Mouse (Mus musculus): ENCODE measurements around the gene Dctd. TPM values are rescaled to one million over a fixed set of nuclear protein-coding genes. Genes with fewer than 3 reads are reported as not detected.

Dctd gene
- polyA plus RNA-seq, 1 experiment = 57.0 TPM

- no peak for TF ChIP-seq POLR2A (IDR thresholded peaks at IDR 0.05; ENCODE audit: insufficient read depth, low read length)
- no peak for TF ChIP-seq CTCF (IDR thresholded peaks at IDR 0.05; ENCODE audit: low read depth, low read length)
- no peak for TF ChIP-seq EP300 (IDR thresholded peaks at IDR 0.05; ENCODE audit: insufficient read depth, low read depth, low read length)
- no peak overlapping the region for H3K9ac ChIP-seq (ENCODE audit: low read depth, poor library complexity, severe bottlenecking)
- H3K27me3 ChIP-seq (ENCODE audit: control insufficient read depth, insufficient read depth, low read length, poor library complexity, severe bottlenecking) = no peaks in the 10 kb centered on the region
- no peaks in the 10 kb centered on the region for H3K9me3 ChIP-seq (replicated peaks; ENCODE audit: control insufficient read depth, insufficient read depth, low read length, poor library complexity, severe bottlenecking)
- H3K4me3 ChIP-seq (ENCODE audit: low read depth, low read length) = no peak overlapping the region
- no peak overlapping the region for H3K27ac ChIP-seq (ENCODE audit: insufficient read depth, low read length)
- H3K36me3 ChIP-seq (ENCODE audit: control insufficient read depth, insufficient read depth, low read length, poor library complexity, severe bottlenecking) = peaks cover 15% of the 10 kb centered on the region
- peaks cover 4% of the 10 kb centered on the region for H3K4me1 ChIP-seq (ENCODE audit: control insufficient read depth, insufficient read depth, low read length)
Measured at GRCm38 (mm10) chr8:48133321-48133720, 34.4 kb downstream of the Dctd start.

- Histone ChIP-seq H3K36me3 (ENCODE audit: control insufficient read depth, insufficient read depth, low read length, poor library complexity, severe bottlenecking) (peaks cover 23% of the 10 kb centered on the region), H3K9ac (ENCODE audit: low read depth, poor library complexity, severe bottlenecking) (no peak overlapping the region), H3K4me1 (ENCODE audit: control insufficient read depth, insufficient read depth, low read length) (peaks cover 4% of the 10 kb centered on the region), H3K9me3 (replicated peaks; ENCODE audit: control insufficient read depth, insufficient read depth, low read length, poor library complexity, severe bottlenecking) (no peaks in the 10 kb centered on the region), H3K4me3 (ENCODE audit: low read depth, low read length) (no peak overlapping the region), H3K27me3 (ENCODE audit: control insufficient read depth, insufficient read depth, low read length, poor library complexity, severe bottlenecking) (no peaks in the 10 kb centered on the region), H3K27ac (ENCODE audit: insufficient read depth, low read length) (no peak overlapping the region)
- no peak for TF ChIP-seq POLR2A (IDR thresholded peaks at IDR 0.05; ENCODE audit: insufficient read depth, low read length)
- TF ChIP-seq CTCF (IDR thresholded peaks at IDR 0.05; ENCODE audit: low read depth, low read length) = no peak
- TF ChIP-seq EP300 (IDR thresholded peaks at IDR 0.05; ENCODE audit: insufficient read depth, low read depth, low read length) = no peak
Measured at GRCm38 (mm10) chr8:48136804-48137650, 38.1 kb downstream of the Dctd start.

- Histone ChIP-seq H3K9ac (ENCODE audit: low read depth, poor library complexity, severe bottlenecking) (no peak overlapping the region), H3K4me1 (ENCODE audit: control insufficient read depth, insufficient read depth, low read length) (peaks cover 4% of the 10 kb centered on the region), H3K27me3 (ENCODE audit: control insufficient read depth, insufficient read depth, low read length, poor library complexity, severe bottlenecking) (no peaks in the 10 kb centered on the region), H3K36me3 (ENCODE audit: control insufficient read depth, insufficient read depth, low read length, poor library complexity, severe bottlenecking) (peaks cover 23% of the 10 kb centered on the region), H3K9me3 (replicated peaks; ENCODE audit: control insufficient read depth, insufficient read depth, low read length, poor library complexity, severe bottlenecking) (no peaks in the 10 kb centered on the region), H3K27ac (ENCODE audit: insufficient read depth, low read length) (no peak overlapping the region), H3K4me3 (ENCODE audit: low read depth, low read length) (no peak overlapping the region)
- TF ChIP-seq POLR2A (IDR thresholded peaks at IDR 0.05; ENCODE audit: insufficient read depth, low read length) = no peak
- TF ChIP-seq EP300 (IDR thresholded peaks at IDR 0.05; ENCODE audit: insufficient read depth, low read depth, low read length) = no peak
- TF ChIP-seq CTCF (IDR thresholded peaks at IDR 0.05; ENCODE audit: low read depth, low read length) = no peak
Measured at GRCm38 (mm10) chr8:48137651-48137937, 38.7 kb downstream of the Dctd start.

GRCm38 (mm10) chr8:48141023-48141422, 42.1 kb downstream of the Dctd start:
- H3K9me3 ChIP-seq (replicated peaks; ENCODE audit: control insufficient read depth, insufficient read depth, low read length, poor library complexity, severe bottlenecking) = no peaks in the 10 kb centered on the region
- H3K4me3 ChIP-seq (ENCODE audit: low read depth, low read length) = no peak overlapping the region
- TF ChIP-seq EP300 (IDR thresholded peaks at IDR 0.05; ENCODE audit: insufficient read depth, low read depth, low read length) (no peak), CTCF (IDR thresholded peaks at IDR 0.05; ENCODE audit: low read depth, low read length) (no peak), POLR2A (IDR thresholded peaks at IDR 0.05; ENCODE audit: insufficient read depth, low read length) (no peak)
- no peaks in the 10 kb centered on the region for H3K4me1 ChIP-seq (ENCODE audit: control insufficient read depth, insufficient read depth, low read length)
- H3K9ac ChIP-seq (ENCODE audit: low read depth, poor library complexity, severe bottlenecking) = no peak overlapping the region
- H3K36me3 ChIP-seq (ENCODE audit: control insufficient read depth, insufficient read depth, low read length, poor library complexity, severe bottlenecking) = peaks cover 23% of the 10 kb centered on the region
- no peaks in the 10 kb centered on the region for H3K27me3 ChIP-seq (ENCODE audit: control insufficient read depth, insufficient read depth, low read length, poor library complexity, severe bottlenecking)
- no peak overlapping the region for H3K27ac ChIP-seq (ENCODE audit: insufficient read depth, low read length)

GRCm38 (mm10) chr8:48145766-48146165, 46.9 kb downstream of the Dctd start:
- TF ChIP-seq EP300 (IDR thresholded peaks at IDR 0.05; ENCODE audit: insufficient read depth, low read depth, low read length) = no peak
- no peak for TF ChIP-seq CTCF (IDR thresholded peaks at IDR 0.05; ENCODE audit: low read depth, low read length)
- TF ChIP-seq POLR2A (IDR thresholded peaks at IDR 0.05; ENCODE audit: insufficient read depth, low read length) = no peak
- Histone ChIP-seq H3K4me3 (ENCODE audit: low read depth, low read length) (no peak overlapping the region), H3K4me1 (ENCODE audit: control insufficient read depth, insufficient read depth, low read length) (no peaks in the 10 kb centered on the region), H3K27ac (ENCODE audit: insufficient read depth, low read length) (no peak overlapping the region), H3K36me3 (ENCODE audit: control insufficient read depth, insufficient read depth, low read length, poor library complexity, severe bottlenecking) (peaks cover 7% of the 10 kb centered on the region), H3K9ac (ENCODE audit: low read depth, poor library complexity, severe bottlenecking) (no peak overlapping the region), H3K9me3 (replicated peaks; ENCODE audit: control insufficient read depth, insufficient read depth, low read length, poor library complexity, severe bottlenecking) (peaks cover 11% of the 10 kb centered on the region; the same call in 1 of the 2 replicates), H3K27me3 (ENCODE audit: control insufficient read depth, insufficient read depth, low read length, poor library complexity, severe bottlenecking) (no peaks in the 10 kb centered on the region)

GRCm38 (mm10) chr8:48146449-48146848, 47.6 kb downstream of the Dctd start:
- no peaks in the 10 kb centered on the region for H3K4me1 ChIP-seq (ENCODE audit: control insufficient read depth, insufficient read depth, low read length)
- no peaks in the 10 kb centered on the region for H3K27me3 ChIP-seq (ENCODE audit: control insufficient read depth, insufficient read depth, low read length, poor library complexity, severe bottlenecking)
- peaks cover 2% of the 10 kb centered on the region; the same call in 1 of the 2 replicates for H3K36me3 ChIP-seq (ENCODE audit: control insufficient read depth, insufficient read depth, low read length, poor library complexity, severe bottlenecking)
- H3K9me3 ChIP-seq (replicated peaks; ENCODE audit: control insufficient read depth, insufficient read depth, low read length, poor library complexity, severe bottlenecking) = peaks cover 12% of the 10 kb centered on the region; the same call in 1 of the 2 replicates
- no peak overlapping the region for H3K27ac ChIP-seq (ENCODE audit: insufficient read depth, low read length)
- no peak for TF ChIP-seq CTCF (IDR thresholded peaks at IDR 0.05; ENCODE audit: low read depth, low read length)
- TF ChIP-seq POLR2A (IDR thresholded peaks at IDR 0.05; ENCODE audit: insufficient read depth, low read length) = no peak
- TF ChIP-seq EP300 (IDR thresholded peaks at IDR 0.05; ENCODE audit: insufficient read depth, low read depth, low read length) = no peak
- H3K4me3 ChIP-seq (ENCODE audit: low read depth, low read length) = no peak overlapping the region
- H3K9ac ChIP-seq (ENCODE audit: low read depth, poor library complexity, severe bottlenecking) = no peak overlapping the region

Measured in ES-Bruce4 (cell line).